Mouse (Mus musculus): ENCODE measurements around the gene Rps15a. TPM values are rescaled to one million over a fixed set of nuclear protein-coding genes. Genes with fewer than 3 reads are reported as not detected.
A peak's percentile ranks its signal among the peaks of the same experiment; 100 is the strongest.

Gene Rps15a
- 696 and 1,494 TPM in 2 replicates for total RNA-seq (2017)

DNA sequence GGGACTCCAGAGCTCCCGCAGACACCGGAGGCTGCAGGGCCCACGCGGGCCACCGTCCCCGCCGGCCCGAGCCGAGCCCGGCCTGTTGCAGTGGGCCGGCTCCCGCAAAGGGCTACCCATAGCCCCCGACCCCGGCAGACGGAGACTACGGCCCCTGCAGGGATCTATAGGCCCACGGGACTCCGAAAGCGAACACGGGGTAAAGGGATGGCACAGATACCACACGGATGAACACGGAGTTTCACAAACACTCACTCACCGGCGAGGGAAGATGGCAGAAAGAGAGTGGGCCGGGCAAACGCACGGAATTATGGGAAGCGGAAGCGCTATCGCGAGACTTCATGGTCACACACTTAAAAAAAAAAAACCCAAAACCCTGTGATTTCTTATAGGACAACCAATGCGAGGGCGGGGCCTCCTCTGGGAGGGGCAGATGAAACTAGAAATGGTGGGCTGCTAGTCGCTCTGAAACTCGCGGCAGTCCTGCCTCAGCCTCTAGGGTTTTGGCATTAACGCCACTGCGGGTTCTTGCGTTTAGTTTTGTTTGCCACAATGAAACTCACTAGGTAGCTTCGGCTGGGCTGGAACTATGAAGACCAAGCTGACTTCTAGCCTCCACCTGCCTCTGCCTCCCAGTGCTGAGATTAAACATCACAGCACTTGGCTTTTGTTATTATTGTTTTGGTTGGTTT is at the start of gene Rps15a:
TSS of gene Rps15a (minus strand) at position 312 of the 692 bp plus-strand sequence.
- peak; percentile 72 to 84 for ATAC-seq (replicated peaks in 1 of 2; ENCODE audit: insufficient read depth in 1 of 2, low FRiP score in 2 of 2, low TSS enrichment in 1 of 2, low read depth in 1 of 2, poor library complexity in 2 of 2, severe bottlenecking in 2 of 2)

DNA sequence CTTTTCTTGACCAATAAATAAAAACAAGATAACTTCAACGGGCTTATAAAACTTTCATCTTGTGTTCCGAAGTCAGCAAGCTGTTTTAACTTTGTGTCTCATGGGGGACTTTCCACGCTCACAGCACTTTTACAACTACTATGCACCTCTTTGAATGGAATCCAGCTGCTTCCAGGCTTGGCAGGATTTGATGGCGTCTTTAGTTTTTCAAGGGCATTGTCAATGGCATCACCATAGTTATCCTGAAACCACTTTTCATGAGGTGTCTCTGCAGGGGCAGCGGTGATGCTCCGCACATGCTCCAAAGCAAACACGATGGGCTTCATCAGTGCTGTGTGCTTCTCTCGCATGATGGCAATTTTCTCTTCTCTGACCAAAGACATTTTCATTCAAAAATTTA is 47.0 kb upstream of the Rps15a start:
- no peak for ATAC-seq (replicated peaks in 1 of 2; ENCODE audit: insufficient read depth in 1 of 2, low FRiP score in 2 of 2, low TSS enrichment in 1 of 2, low read depth in 1 of 2, poor library complexity in 2 of 2, severe bottlenecking in 2 of 2)

DNA sequence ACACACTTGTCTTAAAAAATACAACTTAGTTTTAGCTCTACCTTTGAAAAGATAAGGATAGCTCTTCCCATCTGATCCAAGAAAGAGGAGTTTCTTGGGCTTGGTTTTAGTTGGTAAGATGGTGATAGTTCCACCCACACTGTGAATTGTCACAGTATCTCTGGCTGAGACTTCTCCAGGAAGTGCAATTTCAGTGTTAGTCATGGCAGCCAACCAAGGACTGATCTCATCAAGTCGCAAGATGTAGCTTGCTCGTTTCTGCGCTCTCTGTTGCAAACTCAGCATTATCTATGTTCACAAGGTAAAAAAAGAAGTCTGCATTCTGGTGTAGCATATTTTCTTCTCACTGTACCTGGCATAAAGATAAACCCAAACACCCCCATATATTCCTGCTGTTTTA is 44.1 kb upstream of the Rps15a start:
- ATAC-seq (replicated peaks in 1 of 2; ENCODE audit: insufficient read depth in 1 of 2, low FRiP score in 2 of 2, low TSS enrichment in 1 of 2, low read depth in 1 of 2, poor library complexity in 2 of 2, severe bottlenecking in 2 of 2) = no peak

DNA sequence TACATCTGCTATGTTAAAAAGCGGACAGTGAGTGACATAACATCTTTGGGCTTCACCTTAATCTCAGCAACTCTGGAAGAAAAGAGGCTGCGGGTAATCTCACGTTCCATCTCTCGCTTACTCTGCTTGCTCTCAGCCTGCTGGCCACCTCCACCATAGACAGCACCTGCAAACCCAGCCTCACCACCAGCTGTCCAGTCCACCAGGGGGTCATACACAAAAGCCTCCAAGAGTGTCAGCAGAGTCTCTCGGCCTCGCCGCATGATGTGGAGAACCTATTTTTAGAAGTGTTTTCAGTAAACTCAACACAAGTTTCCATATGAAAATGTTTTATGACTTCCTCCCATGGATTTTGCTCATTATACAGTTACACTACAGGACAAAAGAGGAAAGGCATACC is 40.5 kb upstream of the Rps15a start:
- no peak for ATAC-seq (replicated peaks in 1 of 2; ENCODE audit: insufficient read depth in 1 of 2, low FRiP score in 2 of 2, low TSS enrichment in 1 of 2, low read depth in 1 of 2, poor library complexity in 2 of 2, severe bottlenecking in 2 of 2)

DNA sequence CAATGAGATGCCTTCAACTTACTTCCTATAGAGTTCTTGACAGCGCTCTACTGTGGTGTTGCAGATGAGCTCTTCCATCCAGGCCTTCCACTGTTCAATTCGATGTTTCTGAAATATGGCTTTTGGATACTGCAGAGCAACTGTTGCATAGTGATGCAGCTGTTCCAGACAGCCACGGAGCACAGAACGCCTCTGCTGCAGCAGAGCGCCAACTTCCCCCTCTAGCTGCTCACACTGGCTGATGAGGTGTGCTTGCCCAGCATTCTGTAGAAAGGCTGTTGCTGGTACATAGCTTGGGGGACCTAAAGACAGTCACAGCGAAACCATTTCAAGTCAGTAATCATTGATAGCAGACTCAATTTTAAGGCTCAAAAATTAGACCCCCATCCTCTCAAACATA is 38.2 kb upstream of the Rps15a start:
- ATAC-seq (replicated peaks in 1 of 2; ENCODE audit: insufficient read depth in 1 of 2, low FRiP score in 2 of 2, low TSS enrichment in 1 of 2, low read depth in 1 of 2, poor library complexity in 2 of 2, severe bottlenecking in 2 of 2) = no peak

DNA sequence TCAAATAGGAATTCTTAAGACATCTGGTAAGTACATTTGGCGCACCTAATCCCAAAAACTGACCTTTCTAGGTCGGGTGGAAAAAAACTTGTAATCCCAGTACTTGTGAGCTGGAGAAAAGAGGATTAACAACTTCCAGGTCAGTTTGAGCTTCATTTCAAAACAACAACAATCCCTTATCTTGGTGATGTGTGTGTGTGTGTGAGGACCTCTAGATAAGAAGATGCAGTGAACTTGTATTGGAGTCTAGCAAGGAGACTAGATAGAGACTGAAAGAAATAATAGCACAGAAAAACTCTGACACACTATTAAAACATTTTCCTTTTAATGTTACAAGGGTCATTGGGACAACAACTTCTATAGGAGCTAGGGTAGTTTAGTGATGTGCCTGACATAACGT is 27.6 kb upstream of the Rps15a start:
- ATAC-seq (replicated peaks in 1 of 2; ENCODE audit: insufficient read depth in 1 of 2, low FRiP score in 2 of 2, low TSS enrichment in 1 of 2, low read depth in 1 of 2, poor library complexity in 2 of 2, severe bottlenecking in 2 of 2) = no peak

DNA sequence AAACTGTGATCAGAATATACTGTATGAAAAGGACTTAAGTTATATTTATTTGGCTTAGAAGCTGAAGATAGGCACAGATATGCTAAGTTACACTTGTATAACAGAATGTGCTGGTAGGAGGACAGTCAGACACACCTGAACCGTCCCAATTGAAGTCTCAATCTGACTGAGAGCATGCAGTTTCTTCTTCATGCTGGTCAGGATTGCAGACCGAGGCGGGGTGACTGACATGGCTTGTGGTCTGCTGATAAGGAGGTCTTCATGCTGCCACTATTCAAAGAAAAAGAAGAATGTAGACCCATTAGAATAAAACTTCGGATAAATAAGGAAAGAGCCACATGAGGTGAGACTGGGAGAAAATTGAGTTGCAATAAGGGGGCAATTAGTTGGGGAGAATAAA is 27.1 kb upstream of the Rps15a start:
- ATAC-seq (replicated peaks in 1 of 2; ENCODE audit: insufficient read depth in 1 of 2, low FRiP score in 2 of 2, low TSS enrichment in 1 of 2, low read depth in 1 of 2, poor library complexity in 2 of 2, severe bottlenecking in 2 of 2) = no peak

DNA sequence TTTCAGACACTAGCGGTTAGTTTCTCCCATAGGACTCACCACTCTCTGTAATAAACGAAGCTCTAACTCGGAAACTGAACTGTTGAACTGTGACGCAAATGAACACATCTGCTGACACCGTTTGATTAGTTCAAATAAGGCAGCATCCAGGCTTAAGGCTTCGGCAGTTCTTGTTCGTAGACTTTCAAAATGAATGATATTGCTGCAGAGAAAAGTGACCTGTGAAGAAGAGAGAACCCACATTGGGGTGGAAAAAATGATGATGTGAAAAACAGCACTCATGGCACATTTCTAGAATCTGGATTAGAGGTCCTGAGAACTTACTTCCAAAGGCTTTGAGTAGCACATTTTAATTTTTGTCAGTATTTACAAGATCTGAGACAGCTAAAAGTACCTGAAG is 25.3 kb upstream of the Rps15a start:
- ATAC-seq (replicated peaks in 1 of 2; ENCODE audit: insufficient read depth in 1 of 2, low FRiP score in 2 of 2, low TSS enrichment in 1 of 2, low read depth in 1 of 2, poor library complexity in 2 of 2, severe bottlenecking in 2 of 2) = no peak

DNA sequence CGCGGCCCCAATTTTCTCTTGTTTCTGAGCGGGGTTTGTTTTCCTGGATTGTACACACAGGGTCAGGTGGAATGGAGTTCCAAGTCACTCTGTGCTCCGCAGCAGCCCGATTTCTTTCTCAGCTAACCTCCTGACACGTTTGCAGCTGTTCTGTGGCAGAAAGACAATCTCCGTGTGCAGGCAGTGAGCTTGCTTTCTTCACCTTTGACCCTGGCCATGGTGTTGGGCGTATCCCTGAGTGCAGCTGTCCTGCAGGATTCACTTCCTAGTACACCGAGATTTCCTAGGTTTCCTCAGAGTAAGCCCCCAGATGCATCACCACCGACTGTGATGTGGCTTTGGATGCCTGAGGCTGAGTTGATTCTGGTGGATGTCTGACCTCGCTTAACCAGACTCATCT is 19.1 kb upstream of the Rps15a start:
- ATAC-seq (replicated peaks in 1 of 2; ENCODE audit: insufficient read depth in 1 of 2, low FRiP score in 2 of 2, low TSS enrichment in 1 of 2, low read depth in 1 of 2, poor library complexity in 2 of 2, severe bottlenecking in 2 of 2) = no peak

DNA sequence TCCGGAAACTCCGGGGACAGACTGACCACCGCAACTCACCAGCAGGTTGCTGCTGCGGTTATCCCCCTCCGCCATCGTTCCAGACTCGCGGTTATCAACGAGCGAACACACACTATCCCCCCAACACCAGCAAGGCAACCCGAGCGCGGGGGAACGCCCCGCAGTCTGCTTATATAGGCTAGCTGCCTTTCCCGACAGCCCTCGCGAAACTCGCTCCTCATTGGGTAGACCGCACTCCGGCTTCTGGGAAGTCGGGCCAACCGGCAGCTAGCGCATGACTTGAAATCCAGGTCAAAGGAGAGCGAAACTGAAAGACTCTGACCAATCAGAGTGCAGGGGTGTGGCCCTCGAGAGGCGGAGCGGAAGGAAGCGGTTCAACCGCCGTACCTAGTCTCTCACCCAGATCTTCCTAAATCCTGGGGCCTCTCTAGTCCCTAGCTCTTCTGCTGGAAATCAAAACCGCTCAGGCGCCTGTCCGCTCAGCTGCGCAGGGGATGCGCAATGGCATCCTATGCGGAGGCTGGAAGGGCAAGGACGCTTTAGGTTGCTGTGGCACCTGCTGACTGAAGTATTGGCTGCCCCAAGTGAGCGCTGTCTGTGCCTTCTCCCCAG is 13.5 kb upstream of the Rps15a start, which contains the start of gene Arl6ip1:
TSS of gene Arl6ip1 (minus strand) at position 233 of the 612 bp plus-strand sequence.
- ATAC-seq (replicated peaks in 1 of 2; ENCODE audit: insufficient read depth in 1 of 2, low FRiP score in 2 of 2, low TSS enrichment in 1 of 2, low read depth in 1 of 2, poor library complexity in 2 of 2, severe bottlenecking in 2 of 2) = peak; percentile 97 to 98

DNA sequence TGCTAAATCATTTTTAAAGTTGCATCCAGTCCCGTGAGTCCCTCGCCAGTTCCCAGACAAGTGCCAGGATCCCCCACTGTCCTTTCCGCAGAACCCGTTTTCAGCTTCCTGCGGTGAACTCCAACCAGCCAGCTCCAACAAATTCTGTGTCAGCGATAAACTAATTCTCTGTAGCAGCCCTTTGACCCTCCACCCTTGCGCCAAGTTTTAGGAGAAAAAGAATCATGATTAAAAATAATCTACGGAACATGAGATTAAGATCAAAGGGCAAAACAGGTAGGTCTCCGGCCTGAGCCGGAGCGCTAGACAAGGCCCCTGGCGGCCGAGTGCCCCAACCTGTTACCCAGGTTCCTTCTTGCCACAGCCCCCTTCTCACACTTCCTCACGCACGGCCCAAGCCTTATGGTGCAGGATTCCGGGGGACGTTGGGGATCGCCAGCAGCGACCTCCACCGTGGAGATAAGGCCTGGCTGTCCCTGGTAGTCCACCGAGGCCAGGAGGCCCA is 13.0 kb upstream of the Rps15a start:
- peak; percentile 47 to 69 for ATAC-seq (replicated peaks in 1 of 2; ENCODE audit: insufficient read depth in 1 of 2, low FRiP score in 2 of 2, low TSS enrichment in 1 of 2, low read depth in 1 of 2, poor library complexity in 2 of 2, severe bottlenecking in 2 of 2)

DNA sequence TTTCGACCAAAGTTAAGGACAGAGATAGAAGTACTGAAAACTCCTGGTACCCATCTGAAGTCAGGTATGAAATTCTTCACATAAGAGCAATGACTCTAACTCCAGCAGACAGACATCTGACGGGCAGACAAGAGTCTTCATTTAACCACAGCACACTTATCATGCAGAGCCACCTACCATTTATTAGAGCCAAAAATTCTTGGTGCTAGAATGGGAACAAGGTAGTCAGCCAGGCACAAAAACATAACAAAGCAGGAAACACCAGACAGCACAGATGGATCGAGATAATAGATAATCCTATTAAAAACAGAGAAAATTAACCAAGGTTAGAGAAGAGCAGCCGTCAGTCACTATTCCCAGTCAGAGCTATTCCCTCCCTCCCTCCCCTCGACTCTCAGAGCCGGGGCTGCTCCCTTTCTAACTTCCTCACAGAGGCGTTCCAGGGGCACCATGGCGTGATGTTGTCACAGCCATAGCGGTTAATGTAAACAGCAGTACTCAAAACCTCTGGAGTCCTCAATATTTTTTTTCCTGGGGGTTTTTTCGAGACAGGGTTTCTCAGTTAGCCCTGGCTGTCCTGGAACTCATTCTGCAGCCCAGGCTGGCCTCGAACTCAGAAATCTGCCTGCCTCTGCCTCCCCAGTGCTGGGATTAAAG is 10.4 kb upstream of the Rps15a start:
- no peak for ATAC-seq (replicated peaks in 1 of 2; ENCODE audit: insufficient read depth in 1 of 2, low FRiP score in 2 of 2, low TSS enrichment in 1 of 2, low read depth in 1 of 2, poor library complexity in 2 of 2, severe bottlenecking in 2 of 2)

DNA sequence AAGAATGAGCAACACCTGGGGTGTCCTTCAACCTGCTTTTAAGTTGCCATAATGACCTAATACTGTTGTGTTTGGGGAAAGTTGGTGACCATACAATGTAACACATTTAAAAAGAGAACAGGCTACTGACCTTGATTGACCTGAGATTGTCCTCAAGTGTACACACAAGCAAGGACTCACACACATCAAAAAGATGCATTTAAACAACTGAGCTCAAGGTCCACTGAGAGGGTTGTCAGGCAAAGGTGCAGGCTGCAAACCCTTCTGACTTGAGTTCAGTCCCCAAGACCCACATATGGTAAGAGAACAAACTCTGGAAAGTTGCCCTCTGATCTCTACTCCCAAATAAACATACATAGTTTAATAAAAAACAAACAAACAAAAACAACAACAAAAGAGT is 9.7 kb upstream of the Rps15a start:
- ATAC-seq (replicated peaks in 1 of 2; ENCODE audit: insufficient read depth in 1 of 2, low FRiP score in 2 of 2, low TSS enrichment in 1 of 2, low read depth in 1 of 2, poor library complexity in 2 of 2, severe bottlenecking in 2 of 2) = no peak

DNA sequence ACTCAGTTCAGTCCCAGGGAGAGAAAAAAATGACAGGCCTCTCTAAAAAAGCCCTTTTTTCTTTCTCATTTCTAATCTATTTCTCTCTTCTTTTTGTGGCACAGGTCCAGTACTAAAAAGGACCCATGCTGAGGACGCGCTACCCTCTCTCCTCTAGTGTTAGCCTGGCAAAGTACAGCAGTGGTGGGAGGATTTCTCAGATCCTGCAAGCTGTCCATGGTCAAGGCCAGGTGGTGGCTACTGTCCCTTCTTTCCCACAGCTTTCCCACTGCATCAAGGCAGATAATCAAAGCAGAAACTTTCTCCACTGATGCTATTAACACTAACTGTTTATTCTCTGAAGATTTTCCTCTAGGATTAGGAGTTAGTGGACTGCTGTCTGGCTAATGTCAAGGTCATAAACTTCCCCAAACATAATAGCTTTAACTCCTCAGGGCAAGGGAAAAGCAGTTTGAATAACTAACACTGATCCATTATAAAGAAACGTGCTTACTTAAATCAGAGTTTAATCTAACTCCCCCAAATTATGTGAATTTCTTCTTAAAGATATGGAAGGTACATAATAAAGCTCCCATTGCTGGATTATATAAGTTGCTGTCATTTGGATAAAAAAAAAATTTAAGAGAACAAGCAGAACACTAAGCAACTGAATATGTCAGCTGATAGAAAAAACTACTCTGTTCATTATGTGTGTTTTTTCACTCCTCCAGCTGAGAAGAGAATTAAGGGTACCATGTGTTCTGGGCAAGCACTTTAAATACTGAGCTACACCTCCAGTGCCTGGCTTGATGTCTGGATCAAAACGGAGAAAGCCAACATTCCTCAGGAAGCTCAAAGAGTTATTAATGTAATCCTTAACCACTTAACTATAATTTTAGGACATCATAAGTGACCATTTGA is 7.8 kb upstream of the Rps15a start:
- no peak for ATAC-seq (replicated peaks in 1 of 2; ENCODE audit: insufficient read depth in 1 of 2, low FRiP score in 2 of 2, low TSS enrichment in 1 of 2, low read depth in 1 of 2, poor library complexity in 2 of 2, severe bottlenecking in 2 of 2)

DNA sequence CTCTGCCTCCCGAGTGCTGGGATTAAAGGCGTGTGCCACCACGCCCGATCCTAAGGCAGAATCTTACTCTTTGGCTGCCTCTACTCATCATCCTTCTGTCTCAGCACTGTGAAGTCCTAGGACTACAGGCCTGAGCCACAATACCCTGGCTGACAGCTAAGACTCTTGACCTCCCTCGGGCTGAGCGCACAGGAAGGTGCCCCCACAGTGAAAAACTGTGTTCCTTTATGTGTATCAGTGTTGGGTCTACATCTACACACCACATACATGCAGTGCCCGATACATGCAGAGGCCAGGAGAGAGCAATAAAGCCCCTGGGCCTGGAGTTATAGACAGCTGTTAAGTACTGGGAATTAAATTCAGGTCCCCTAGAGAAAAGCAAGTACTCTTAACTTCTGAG is 6.2 kb upstream of the Rps15a start:
- no peak for ATAC-seq (replicated peaks in 1 of 2; ENCODE audit: insufficient read depth in 1 of 2, low FRiP score in 2 of 2, low TSS enrichment in 1 of 2, low read depth in 1 of 2, poor library complexity in 2 of 2, severe bottlenecking in 2 of 2)

DNA sequence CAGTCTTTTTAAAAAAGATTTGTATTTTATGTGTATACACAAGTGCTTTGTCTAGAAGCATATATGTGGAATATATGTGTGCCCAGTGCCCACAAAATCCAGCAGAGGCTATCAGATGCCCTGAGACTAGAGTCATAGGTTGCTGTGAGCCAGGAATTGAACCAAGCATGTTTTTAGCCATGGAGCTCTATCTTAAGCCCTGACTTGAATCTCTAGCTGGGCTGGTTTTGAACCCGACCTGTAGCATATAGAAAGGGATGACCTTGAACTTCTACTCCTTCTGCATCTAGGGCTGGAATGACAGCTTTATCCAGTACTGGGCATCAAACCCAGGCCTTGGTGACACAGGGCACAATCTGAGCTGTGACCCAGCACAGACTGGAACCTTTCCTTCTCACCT is 4.7 kb upstream of the Rps15a start:
- no peak for ATAC-seq (replicated peaks in 1 of 2; ENCODE audit: insufficient read depth in 1 of 2, low FRiP score in 2 of 2, low TSS enrichment in 1 of 2, low read depth in 1 of 2, poor library complexity in 2 of 2, severe bottlenecking in 2 of 2)

DNA sequence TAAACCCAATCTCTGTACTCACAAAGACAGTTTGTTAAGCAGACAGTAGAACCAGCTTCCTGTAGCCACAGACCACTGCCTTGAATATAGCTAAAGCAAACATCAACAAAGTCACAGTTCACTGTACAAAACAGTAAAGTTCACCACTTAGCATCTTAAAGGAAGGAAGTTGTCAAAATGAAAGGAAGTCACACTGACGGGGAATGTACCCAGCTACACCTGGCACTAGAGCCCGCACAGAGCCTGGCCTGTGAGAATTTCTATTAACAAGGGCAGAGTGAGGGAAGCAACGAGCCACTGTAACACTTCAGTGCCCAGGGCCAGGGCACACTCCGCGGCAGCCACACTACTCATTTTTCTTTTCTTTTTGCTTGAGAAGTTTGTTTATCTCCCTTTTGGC is 4.0 kb upstream of the Rps15a start:
- peak; percentile 31 to 42 for ATAC-seq (replicated peaks in 1 of 2; ENCODE audit: insufficient read depth in 1 of 2, low FRiP score in 2 of 2, low TSS enrichment in 1 of 2, low read depth in 1 of 2, poor library complexity in 2 of 2, severe bottlenecking in 2 of 2)

DNA sequence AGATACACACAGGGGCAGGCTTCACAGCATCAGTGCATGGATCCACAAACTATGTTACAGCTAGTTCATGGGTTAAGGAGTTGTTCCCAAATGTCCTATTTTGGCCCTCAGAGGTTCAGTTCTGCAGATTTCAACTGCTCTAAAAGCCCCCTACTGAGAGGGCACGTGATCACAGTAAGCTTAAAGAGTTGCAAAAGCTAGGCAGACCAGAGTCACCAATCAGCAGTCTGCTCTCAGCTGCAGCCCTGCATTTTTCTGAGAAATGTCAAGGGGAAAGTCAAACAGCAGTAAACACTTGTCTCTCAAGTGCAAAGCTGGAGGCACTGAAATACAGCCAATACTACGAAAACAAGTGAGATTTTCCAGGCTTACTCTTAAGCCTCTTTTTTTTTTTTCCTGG is 3.2 kb upstream of the Rps15a start:
- ATAC-seq (replicated peaks in 1 of 2; ENCODE audit: insufficient read depth in 1 of 2, low FRiP score in 2 of 2, low TSS enrichment in 1 of 2, low read depth in 1 of 2, poor library complexity in 2 of 2, severe bottlenecking in 2 of 2) = no peak

Data from hematopoietic stem cell, adult 5-6 weeks (primary cell).